Mouse (Mus musculus): ENCODE data around the gene Rapgefl1.

DNA sequence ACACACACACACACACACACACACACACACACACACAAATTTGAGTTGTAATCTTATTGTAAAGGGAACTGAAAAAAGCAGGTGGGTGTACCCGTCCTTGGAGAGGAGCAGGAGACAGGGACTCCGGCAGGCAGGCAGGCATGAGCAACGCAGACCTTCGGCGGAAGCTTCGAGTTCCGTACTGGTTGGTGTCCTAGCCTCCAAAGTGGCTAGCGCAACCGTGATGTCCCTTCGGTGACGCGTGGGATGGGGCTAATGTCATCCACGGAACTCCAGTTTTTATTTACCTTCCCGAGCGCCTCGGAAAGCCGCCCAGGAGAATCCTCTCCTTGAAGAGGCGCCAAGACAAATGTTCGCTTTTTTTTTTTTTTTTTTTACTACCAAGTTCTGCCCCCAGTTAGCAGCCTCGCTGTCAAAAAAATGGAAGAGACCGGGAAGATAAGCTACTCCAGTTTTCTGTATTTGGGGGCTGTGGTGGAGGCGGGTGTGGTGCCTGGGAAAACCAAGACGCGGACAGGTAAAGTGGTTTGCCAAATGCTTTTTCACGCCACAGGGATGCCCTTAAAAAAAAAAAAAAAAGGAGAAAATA is 47.3 kb upstream of the Rapgefl1 start:
- TF ChIP-seq GATA1 (IDR thresholded peaks at IDR 0.05; ENCODE audit: low read depth, low read length) (no peak), TBP (IDR thresholded peaks at IDR 0.05; ENCODE audit: low read depth, low read length) (no peak), MAFK (IDR thresholded peaks at IDR 0.05; ENCODE audit: borderline replicate concordance, low read depth, low read length) (no peak), CTCF (IDR thresholded peaks at IDR 0.05 in 2 of 3, conservative IDR thresholded peaks at IDR 0.05 in 1 of 3; ENCODE audit: control insufficient read depth in 1 of 3, insufficient read depth in 1 of 3, low read depth in 2 of 3, low read length in 3 of 3, poor library complexity in 1 of 3, severe bottlenecking in 1 of 3) (no peak), ELF1 (IDR thresholded peaks at IDR 0.05; ENCODE audit: low read depth, low read length) (no peak), JUND (IDR thresholded peaks at IDR 0.05; ENCODE audit: low read depth, low read length) (no peak), TAL1 (IDR thresholded peaks at IDR 0.05; ENCODE audit: low read length) (no peak), POLR2A (IDR thresholded peaks at IDR 0.05; ENCODE audit: control insufficient read depth in 1 of 2, insufficient read depth in 1 of 2, low read depth in 1 of 2, low read length in 2 of 2, poor library complexity in 1 of 2) (peak in 1 of 2 experiments; percentile 5; a peak in 2 of 4 replicates), ZMIZ1 (IDR thresholded peaks at IDR 0.05; ENCODE audit: low read depth, low read length) (no peak; the same call in 1 of the 2 replicates), ZC3H11A (IDR thresholded peaks at IDR 0.05; ENCODE audit: low read depth, low read length) (no peak)

Data from MEL (cell line).